Mouse (Mus musculus): ENCODE results near the gene Tmem45a.

DNA sequence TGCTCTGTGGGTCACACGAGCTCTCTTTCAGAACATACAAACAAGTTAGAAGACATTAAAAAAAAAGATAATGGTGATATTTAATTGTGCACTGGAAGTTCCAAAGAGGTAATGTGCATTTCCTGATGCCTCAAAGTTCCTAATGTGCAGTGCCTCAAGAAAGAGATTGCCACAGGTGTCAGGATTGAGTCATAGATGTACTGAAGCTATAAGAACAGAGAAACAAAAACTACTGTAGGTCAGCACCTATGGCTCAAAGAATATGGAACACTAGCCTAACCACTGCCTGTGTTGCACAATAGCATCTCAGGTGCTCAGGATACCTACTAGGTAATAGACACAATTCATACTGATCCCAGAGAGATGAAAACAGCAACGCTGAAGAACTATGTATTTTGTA is 54.0 kb downstream of the Tmem45a start:
- no peak for TF ChIP-seq CTCF (IDR thresholded peaks at IDR 0.05; ENCODE audit: low read depth)
- no peak for TF ChIP-seq EP300 (IDR thresholded peaks at IDR 0.05; ENCODE audit: low read depth)

All from heart, postnatal 0 days (tissue).